Mouse (Mus musculus) ES-Bruce4 (cell line): ENCODE results near the gene Kirrel3. TPM values are rescaled to one million over a fixed set of nuclear protein-coding genes. Genes with fewer than 3 reads are reported as not detected.

Experiments
- H3K27ac ChIP-seq: 2 replicates; pipeline ENCODE4 v1.5.1; 2012; ENCODE audit warnings: low read length, inconsistent platforms; ENCODE audit not compliant: insufficient read depth
- H3K27me3 ChIP-seq: 2 replicates; pipeline ENCODE4 v1.6.1; 2012; ENCODE audit warnings: mild to moderate bottlenecking, low read length, inconsistent platforms; ENCODE audit not compliant: control insufficient read depth, poor library complexity, insufficient read depth, severe bottlenecking
- H3K36me3 ChIP-seq: 2 replicates; pipeline ENCODE4 v1.6.1; 2012; ENCODE audit warnings: inconsistent platforms, mild to moderate bottlenecking, low read length, moderate library complexity; ENCODE audit not compliant: control insufficient read depth, poor library complexity, insufficient read depth, severe bottlenecking
- H3K4me1 ChIP-seq: one replicate; pipeline ENCODE4 v1.8.1; 2011; ENCODE audit warnings: low read length; ENCODE audit not compliant: control insufficient read depth, insufficient read depth
- H3K4me3 ChIP-seq: 2 replicates; pipeline ENCODE4 v1.5.1; 2011; ENCODE audit warnings: low read depth, mild to moderate bottlenecking, low read length
- H3K9ac ChIP-seq: 2 replicates; pipeline ENCODE4 v1.6.1; 2012; ENCODE audit warnings: low read depth, mild to moderate bottlenecking, inconsistent platforms; ENCODE audit not compliant: poor library complexity, severe bottlenecking
- H3K9me3 ChIP-seq: replicated peaks from 2 replicates; pipeline ENCODE4 v1.6.1; 2012; ENCODE audit warnings: mild to moderate bottlenecking, low read length, inconsistent platforms; ENCODE audit not compliant: control insufficient read depth, poor library complexity, insufficient read depth, severe bottlenecking
- CTCF ChIP-seq: IDR thresholded peaks from one replicate; pipeline ENCODE4 v1.8.1; 2011; ENCODE audit warnings: low read depth, low read length
- EP300 ChIP-seq: IDR thresholded peaks from 2 replicates; pipeline ENCODE4 v1.6.1; 2011; ENCODE audit warnings: low read depth, low read length; ENCODE audit not compliant: insufficient read depth
- POLR2A ChIP-seq: IDR thresholded peaks from one replicate; pipeline ENCODE4 v1.8.1; 2011; ENCODE audit warnings: low read length; ENCODE audit not compliant: insufficient read depth
- polyA plus RNA-seq: library from polyadenylated mRNA; stranded (reverse); fragments of >200 nt; gene quantifications from 2 replicates; pipeline ENCODE4 v1.2.4, GENCODE M21; 2011; ENCODE audit warnings: low read depth; ENCODE audit not compliant: missing spikeins, insufficient read depth, insufficient read length

Kirrel3 gene
- polyA plus RNA-seq, 1 experiment, result 0.52 TPM

- H3K4me1 ChIP-seq, result no peaks in the 10 kb centered on the region
- no peaks in the 10 kb centered on the region for H3K36me3 ChIP-seq
- TF ChIP-seq POLR2A (no peak), CTCF (no peak), EP300 (no peak)
- no peak overlapping the region for H3K27ac ChIP-seq
- H3K9ac ChIP-seq, result no peak overlapping the region
- H3K27me3 ChIP-seq, result no peaks in the 10 kb centered on the region
- H3K4me3 ChIP-seq, result no peak overlapping the region
- H3K9me3 ChIP-seq, result no peaks in the 10 kb centered on the region
These were observed 564.3 kb downstream of the Kirrel3 start for GRCm38 (mm10) chr9:35049891-35050527.

GRCm38 (mm10) chr9:35050701-35051454 lies 565.2 kb downstream of the Kirrel3 start:
- Histone ChIP-seq H3K9ac (no peak overlapping the region), H3K4me1 (no peaks in the 10 kb centered on the region), H3K4me3 (no peak overlapping the region), H3K36me3 (no peaks in the 10 kb centered on the region), H3K27ac (no peak overlapping the region), H3K27me3 (no peaks in the 10 kb centered on the region), H3K9me3 (no peaks in the 10 kb centered on the region)
- TF ChIP-seq POLR2A (no peak), EP300 (no peak), CTCF (no peak)

GRCm38 (mm10) chr9:35051666-35052065 lies 566.0 kb downstream of the Kirrel3 start:
- Histone ChIP-seq H3K27ac (no peak overlapping the region), H3K27me3 (no peaks in the 10 kb centered on the region), H3K4me1 (no peaks in the 10 kb centered on the region), H3K9me3 (no peaks in the 10 kb centered on the region), H3K4me3 (no peak overlapping the region), H3K36me3 (no peaks in the 10 kb centered on the region), H3K9ac (no peak overlapping the region)
- no peak for TF ChIP-seq POLR2A
- TF ChIP-seq CTCF, result no peak
- no peak for TF ChIP-seq EP300

GRCm38 (mm10) chr9:35052671-35053070 lies 567.0 kb downstream of the Kirrel3 start:
- no peaks in the 10 kb centered on the region for H3K9me3 ChIP-seq
- no peaks in the 10 kb centered on the region for H3K36me3 ChIP-seq
- no peak overlapping the region for H3K9ac ChIP-seq
- H3K27ac ChIP-seq, result no peak overlapping the region
- H3K4me3 ChIP-seq, result no peak overlapping the region
- no peaks in the 10 kb centered on the region for H3K4me1 ChIP-seq
- no peaks in the 10 kb centered on the region for H3K27me3 ChIP-seq
- no peak for TF ChIP-seq CTCF
- TF ChIP-seq EP300, result no peak
- no peak for TF ChIP-seq POLR2A

GRCm38 (mm10) chr9:35053081-35053480 lies 567.4 kb downstream of the Kirrel3 start:
- H3K27me3 ChIP-seq, result no peaks in the 10 kb centered on the region
- no peaks in the 10 kb centered on the region for H3K4me1 ChIP-seq
- no peak overlapping the region for H3K27ac ChIP-seq
- no peak overlapping the region for H3K4me3 ChIP-seq
- TF ChIP-seq POLR2A, result no peak
- H3K9ac ChIP-seq, result no peak overlapping the region
- H3K9me3 ChIP-seq, result no peaks in the 10 kb centered on the region
- H3K36me3 ChIP-seq, result no peaks in the 10 kb centered on the region

GRCm38 (mm10) chr9:35053669-35054068 lies 568.0 kb downstream of the Kirrel3 start:
- no peaks in the 10 kb centered on the region for H3K36me3 ChIP-seq
- no peaks in the 10 kb centered on the region for H3K4me1 ChIP-seq
- no peaks in the 10 kb centered on the region for H3K27me3 ChIP-seq
- H3K4me3 ChIP-seq, result no peak overlapping the region
- no peaks in the 10 kb centered on the region for H3K9me3 ChIP-seq
- no peak for TF ChIP-seq CTCF
- TF ChIP-seq EP300, result no peak
- no peak for TF ChIP-seq POLR2A
- no peak overlapping the region for H3K27ac ChIP-seq
- no peak overlapping the region for H3K9ac ChIP-seq
